Mouse (Mus musculus) megakaryocyte progenitor cell, adult 5-6 weeks (primary cell): ENCODE results near the gene Dph5. TPM values are rescaled to one million over a fixed set of nuclear protein-coding genes. Genes with fewer than 3 reads are reported as not detected.

Experiments used
- ATAC-seq: replicated peaks from 2 replicates; pipeline ENCODE4 v1.8.0; 2016; ENCODE audit warnings: mild to moderate bottlenecking, moderate TSS enrichment, inconsistent platforms; ENCODE audit not compliant: poor library complexity
- total RNA-seq, 2 experiments: library from RNA; stranded (forward) in 1 of 2; stranded (reverse) in 1 of 2; fragments of 157-497, 149-512 nt in 1 of 2; fragments of 200-1000 nt in 1 of 2; gene quantifications; 2 replicates each; pipeline versions ENCODE4 v1.2.3 to v1.2.4; 2015 to 2017

The Dph5 gene
- total RNA-seq, 2 experiments from 2014 or later = 51.8 to 60.9 TPM

DNA sequence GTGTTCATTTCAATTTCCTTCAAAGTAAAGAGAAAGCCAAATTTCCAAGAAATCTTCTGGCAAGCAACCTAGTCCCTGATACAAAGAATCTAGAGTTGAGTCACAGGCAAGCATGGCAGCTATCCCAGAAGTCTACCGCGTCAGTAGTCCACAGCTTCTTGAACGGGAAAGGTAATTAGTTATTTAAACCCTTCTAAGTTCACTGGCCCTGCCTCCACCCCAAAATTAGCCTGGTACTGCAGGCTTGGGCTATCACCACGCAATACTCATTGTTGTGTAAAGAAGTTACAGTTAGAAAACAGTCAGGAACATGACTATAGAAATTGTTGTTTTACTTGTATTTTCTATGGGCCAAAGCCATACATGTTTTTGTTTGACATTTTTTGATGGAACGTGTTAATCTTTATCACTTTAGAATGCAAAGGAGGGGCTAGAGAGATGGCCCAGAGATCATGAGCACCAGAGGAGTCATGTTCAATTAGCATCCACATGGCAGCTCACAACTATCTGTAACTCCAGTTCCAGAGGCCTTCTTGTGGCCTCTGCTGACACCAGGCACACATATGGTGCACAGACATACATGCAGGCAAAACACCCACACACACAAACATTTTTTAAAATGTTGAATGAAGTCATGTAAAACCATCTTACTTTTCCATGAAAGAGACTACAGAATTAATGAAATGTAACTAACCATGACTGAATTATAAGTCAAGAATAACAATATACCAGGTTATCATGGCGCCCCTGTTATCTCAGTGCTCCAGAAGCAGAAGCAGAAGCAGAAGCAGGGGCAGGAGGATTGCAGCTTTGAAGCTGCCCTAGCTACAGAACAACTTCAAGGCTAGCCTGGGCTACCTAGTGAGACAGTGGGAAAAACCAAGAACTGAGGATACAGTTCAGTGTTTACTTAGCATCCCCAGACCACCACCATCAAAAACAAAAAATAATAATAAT is 62.6 kb downstream of the Dph5 start:
- no peak for ATAC-seq

DNA sequence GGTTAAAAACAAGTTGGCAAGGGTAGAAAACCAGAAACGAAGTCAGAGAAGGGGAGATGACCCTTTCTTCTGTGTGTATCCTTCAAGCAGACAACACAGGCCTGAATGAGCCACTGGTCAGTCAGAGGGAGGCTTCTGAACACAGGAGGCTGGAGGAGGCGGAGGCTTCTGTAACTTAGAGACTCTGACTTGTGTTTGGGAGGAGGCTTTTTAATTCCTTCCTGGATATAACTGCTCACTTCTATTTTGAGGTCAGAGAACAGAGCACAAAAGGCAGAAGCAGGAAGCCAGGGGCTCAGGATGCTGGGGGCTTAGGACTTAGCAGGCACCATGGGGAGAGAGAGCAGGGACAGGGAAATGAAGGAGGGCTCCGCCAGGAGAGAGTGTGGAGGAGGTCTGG is 63.6 kb downstream of the Dph5 start:
- no peak for ATAC-seq

DNA sequence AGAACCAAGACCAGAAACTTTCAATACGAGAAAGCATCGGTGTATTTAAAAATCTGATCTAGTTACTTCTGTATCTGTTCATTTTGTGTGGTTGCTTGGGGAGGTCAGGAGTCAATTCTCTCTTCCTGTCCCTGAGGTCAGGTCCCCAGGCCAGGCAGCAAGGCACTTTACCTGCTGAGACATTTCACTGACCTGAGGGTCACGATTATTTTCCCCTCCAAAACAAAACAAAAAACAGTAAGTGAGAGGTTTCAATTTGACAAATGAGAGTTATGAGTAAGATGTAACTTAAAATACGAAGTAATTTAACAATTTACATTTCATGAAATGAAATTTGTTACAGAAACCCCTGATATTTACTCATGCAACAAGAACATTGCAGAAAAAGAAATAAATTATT is 64.7 kb downstream of the Dph5 start:
- ATAC-seq = no peak

DNA sequence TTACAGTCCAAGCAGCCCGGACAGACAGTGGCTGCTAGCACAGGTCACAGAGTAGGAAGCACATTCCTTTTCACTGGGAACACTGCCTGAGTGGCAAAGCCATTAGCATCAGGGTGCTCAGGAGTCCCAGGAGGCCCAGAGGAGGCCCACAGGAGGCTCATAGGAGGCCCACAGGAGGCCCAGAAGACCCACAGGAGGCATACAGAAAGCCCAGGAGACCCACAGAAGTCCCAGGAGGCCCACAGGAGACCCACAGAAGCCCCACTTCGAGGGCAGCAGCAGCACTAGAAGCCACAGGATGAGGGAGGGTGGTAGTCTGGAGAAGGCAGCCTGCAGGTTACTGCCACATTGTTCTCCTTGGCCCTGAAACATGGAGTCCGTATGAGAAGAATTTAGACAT is 65.5 kb downstream of the Dph5 start:
- ATAC-seq = no peak

DNA sequence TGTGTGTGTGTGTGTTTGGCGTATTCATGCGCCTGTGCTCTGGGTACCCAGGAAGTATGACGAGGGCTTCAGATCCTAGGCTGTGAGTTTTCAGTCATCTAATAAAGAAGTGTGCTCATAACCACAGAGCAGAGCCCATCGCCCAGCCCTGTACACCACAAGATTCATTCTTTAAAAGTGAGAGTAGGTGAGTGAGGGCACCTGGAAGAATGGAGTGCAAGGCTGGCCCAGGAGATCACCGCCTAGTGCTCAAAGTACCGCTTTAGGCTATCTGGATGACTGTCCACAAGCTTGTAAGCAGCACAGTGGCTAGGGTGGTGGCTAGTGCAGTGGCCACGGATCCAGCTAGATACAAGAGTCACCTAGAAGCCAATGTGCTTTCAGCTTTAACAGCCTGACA is 69.6 kb downstream of the Dph5 start:
- ATAC-seq = no peak

DNA sequence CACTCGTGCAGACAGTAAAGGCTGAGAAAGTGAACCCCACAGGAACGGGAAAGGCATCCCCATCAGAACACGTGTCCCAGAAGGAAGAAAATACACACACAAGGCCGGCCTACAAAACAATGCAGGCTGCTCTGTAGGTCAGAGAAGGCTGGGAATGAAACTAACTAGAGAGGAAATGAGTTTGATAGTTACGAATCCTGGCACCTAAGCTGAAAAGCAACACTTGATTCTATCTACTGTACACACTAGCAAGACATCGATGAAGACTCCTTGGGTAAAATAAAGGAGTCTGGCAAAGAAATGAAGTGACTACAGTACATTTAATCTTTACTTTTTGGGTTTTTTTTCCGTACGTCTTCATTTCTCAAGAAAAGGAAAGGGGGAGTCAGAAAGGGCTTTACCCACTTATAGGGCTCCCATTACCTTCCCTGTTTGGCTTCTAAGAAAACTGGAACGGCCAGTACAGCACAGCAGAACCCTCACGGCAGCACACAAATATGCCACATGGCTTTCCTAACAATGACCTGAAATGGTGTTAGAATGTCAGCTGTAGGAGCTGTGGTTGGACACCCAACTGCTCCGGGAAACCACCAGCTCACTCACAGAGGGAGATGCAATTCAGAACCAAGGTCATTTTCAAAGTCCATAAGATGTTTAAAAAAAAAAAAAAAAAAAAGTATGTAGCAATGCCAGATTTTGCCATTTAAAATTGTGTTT is 73.8 kb downstream of the Dph5 start:
- no peak for ATAC-seq

DNA sequence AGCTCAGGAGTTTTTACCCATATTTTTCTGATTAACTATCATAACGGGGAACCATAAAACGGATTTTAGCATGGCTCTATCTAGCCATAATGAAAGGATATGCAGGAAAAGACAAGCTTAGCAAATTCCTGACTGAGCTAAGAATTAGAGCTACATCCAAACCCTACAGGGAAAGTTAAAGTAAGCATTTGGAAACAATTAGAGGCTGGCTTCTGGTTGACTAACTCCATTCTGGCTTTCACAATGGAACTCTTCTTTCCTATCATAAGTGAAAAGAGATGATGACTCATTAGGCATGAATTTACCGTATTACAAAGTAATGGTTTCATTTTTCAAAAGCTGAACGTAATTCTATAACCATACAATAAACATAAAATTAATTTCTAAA is 74.4 kb downstream of the Dph5 start:
- ATAC-seq = no peak

DNA sequence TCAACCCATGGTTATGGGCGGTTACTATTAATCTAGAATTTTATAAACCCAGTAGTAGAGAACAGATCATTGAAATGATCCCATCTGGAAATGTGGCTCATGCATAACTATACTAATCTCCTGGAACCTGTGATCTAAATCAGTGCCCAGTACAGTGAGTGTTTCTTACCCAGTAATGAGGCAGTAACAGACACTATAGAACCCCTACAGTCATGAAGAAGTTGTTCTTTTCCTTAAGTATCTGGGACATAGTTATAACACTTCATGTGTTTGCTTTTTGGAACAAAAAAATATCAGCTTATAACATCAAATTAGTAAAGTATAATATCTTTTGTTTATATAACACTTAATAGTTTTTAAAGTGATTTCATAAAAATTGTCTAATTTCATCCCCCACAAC is 76.0 kb downstream of the Dph5 start:
- no peak for ATAC-seq

DNA sequence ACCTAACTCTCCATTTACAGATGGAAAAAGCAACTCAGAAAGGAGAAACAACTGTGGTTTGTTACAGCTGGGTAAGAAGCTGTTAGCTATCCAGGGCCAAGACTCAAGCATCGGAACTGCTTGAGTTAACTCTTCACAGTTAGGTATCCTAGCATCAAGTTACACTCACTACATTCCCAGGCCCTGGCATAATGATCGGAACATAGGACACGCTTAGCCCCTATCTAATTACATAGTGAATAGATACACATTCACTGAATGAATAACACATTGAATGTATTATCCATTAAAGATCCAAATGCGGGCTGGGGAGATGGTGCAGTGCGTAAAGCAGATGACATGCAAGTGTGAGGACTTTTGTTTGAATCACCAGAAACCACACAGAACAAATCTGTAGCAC is 76.4 kb downstream of the Dph5 start:
- no peak for ATAC-seq

DNA sequence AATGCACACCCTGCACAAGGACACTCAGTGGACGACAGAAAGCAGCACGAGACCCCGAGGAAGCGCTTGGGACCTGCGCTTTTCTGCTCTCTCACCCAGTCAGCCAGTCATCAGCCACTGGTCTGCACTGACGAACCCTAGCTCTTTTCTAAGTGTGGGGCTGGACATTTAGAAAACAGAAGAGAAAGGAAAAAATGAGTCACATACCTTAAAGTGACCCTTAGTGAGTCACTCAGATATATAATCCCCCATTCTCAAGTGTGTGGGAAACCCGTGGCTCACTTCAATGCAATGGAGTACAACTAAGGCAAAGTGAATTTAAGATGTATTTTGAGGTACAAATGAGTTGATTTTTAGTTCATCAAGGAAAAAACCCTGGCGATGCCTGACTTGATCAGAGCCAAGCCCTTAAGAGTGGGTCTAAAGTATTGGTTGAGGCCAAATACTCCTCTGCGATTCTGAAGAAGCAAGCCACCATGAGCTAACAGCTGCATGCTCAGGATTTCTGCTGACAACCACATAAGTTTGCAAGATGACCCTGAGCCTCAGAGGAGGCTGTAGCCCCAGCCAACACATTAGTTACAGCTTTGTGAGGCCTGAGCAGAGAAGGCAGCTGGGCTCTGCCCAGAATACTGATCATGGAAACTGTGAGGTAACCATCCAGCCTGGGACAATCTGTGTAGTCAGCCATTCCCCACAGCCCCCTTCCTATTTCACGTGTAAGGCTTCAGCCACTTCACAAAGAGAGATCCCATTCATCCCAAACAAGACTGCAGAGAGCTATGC is 81.3 kb downstream of the Dph5 start:
- ATAC-seq = no peak

DNA sequence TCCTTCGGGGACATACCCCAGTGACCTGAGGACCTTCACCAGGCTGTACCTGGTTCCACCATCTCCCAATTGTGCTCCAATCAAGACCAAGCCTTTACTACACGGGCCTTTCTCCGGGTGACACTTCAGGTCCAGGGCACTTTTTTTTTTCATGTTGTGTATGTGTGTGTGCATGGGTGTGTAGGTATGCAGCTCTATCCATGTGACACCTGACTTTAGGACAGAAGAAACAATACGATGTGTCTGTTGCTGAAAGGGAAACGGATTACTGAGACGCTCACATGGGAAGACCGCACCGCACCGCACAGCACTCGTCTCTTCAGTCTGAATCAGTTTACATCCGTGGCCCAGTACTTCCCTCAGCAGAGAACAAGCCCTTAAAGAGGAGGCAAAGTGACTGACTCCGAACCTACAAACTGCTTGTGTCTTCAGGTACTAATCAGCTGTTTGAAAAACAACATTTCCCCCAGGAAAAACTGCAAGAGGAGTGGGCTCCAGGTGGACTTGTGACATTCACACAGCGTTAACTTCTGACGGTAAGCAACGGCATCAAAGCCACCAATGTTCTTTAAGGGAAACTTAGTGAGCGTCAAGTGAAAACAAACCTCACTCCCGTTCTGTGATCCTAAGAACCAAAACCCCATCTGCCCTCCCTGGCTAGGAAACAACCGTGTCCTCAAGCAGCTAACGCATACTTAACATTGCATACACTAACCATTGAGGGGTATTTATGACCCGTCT is 83.6 kb downstream of the Dph5 start:
- ATAC-seq = no peak

DNA sequence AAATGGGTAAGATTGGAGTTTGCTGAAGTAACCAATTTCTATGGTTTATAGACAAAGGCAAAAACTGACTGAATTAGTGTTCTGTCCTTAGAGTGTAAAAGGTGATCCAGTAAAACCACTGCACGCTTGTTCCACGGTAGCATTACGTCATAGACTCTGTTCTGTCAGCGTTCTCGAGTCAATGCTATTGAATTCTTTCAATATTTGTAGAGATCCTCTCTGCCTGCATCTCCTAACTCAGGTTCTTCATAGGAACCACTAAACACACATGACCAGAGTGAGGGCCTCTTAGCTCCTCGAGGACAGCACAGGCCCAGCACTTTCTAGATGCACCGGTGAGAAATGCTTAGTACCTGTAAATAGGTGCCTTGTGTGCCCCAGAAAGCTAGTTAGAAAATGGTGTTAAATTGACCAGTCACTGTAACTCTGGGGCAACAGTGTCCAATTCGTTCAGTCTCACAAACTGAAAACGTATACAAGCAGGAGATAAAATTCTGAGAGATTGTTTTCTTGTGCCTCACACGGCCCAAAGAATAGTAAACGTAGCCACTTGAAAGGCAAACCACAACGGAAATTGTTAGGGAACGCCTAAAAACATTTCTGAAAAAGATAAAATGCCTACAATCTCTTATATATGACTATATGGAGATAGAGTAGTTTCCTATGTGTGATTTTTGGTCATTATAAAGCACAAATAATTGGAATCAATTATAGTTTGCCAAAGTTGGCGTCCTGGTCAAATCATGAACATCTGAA is 84.4 kb downstream of the Dph5 start:
- ATAC-seq = no peak; the same call in 1 of the 2 replicates

DNA sequence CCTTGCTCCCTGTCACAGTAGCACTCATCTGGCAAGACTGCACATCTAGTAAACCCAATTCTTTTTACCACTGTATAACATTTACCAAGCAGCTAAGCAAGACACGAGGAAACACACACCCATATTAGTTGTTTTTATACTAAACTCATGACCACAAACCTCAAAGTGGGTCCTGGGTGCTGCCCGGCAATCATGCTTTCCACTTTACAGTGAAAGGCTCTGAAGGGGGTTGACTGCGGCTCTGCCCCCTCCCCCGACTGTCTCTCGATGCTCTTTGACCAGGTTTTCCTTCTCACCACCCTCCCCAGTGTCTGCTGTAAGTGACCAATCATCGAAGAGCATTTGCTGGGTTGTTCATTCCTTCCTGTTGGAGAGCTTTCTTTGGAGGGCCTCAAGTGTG is 86.6 kb downstream of the Dph5 start:
- no peak for ATAC-seq

DNA sequence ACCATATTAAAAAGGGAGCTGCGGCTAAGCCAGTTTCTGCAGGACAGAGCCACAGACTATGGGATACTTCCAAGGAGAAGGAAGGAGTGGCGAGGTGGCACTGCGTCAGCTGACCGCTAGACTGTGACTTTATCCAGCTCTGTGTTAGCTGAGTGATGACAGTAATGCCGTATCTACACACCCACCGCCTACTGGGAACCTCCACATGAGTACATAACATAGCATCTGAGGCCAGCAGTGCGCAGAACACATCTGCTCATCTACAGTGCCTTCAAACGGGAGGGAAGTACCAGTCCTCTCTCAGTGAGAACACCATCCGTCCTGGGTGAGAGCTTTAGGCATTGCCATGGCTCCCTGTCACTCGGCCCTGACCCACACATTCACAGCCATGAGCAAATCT is 87.4 kb downstream of the Dph5 start:
- no peak for ATAC-seq

DNA sequence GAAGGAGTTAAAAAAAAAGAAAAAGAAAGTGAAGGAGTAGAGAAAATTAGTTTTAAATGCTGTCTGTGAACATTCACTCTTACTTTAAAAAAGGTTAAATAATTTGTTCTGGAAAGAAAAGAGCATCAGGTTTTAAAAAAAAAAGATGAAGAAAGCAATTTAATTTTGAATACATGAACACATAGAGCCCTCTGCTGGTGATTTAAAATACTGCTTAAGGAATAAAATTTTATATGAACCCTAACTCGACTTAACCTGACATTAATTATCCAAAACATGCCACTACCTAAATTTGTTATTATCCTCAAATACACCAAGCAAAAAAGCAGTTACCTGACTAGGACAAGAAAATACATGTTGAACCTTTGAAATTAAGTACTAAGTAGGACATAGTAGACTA is 91.4 kb downstream of the Dph5 start:
- ATAC-seq = peak; percentile 69

DNA sequence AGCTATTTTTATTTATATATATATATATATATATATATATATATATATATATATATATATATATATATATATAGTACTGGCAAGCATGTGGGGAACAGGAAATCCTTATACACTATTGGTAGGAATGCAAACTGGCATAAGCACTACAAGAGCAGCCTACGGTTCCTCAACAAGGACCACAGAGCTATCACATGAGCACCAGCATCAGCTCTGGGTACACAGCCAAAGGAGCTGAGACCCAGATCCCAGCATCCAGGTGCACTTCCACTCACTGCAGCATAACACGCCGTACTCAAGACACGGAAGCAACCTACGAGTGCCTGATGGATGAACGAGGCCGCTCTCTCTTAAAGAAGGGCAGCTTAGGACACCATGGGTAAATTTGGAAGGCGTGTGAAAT is 95.6 kb downstream of the Dph5 start:
- ATAC-seq = no peak
